Mouse (Mus musculus): ENCODE measurements around the gene Id1. TPM values are rescaled to one million over a fixed set of nuclear protein-coding genes. Genes with fewer than 3 reads are reported as not detected.

The Id1 gene
- polyA plus RNA-seq, 1 experiment: 20.5 TPM

GRCm38 (mm10) chr2:152771571-152771970 lies 35.5 kb downstream of the Id1 start:
- Histone ChIP-seq H3K9me3 (replicated peaks; ENCODE audit: control insufficient read depth, insufficient read depth, low read length, poor library complexity, severe bottlenecking) (no peaks in the 10 kb centered on the region), H3K27me3 (ENCODE audit: control insufficient read depth, insufficient read depth, low read length, poor library complexity, severe bottlenecking) (no peaks in the 10 kb centered on the region), H3K27ac (ENCODE audit: insufficient read depth, low read length) (no peak overlapping the region), H3K9ac (ENCODE audit: low read depth, poor library complexity, severe bottlenecking) (no peak overlapping the region), H3K4me3 (ENCODE audit: low read depth, low read length) (no peak overlapping the region), H3K36me3 (ENCODE audit: control insufficient read depth, insufficient read depth, low read length, poor library complexity, severe bottlenecking) (no peaks in the 10 kb centered on the region), H3K4me1 (ENCODE audit: control insufficient read depth, insufficient read depth, low read length) (peaks cover 4% of the 10 kb centered on the region)
- TF ChIP-seq POLR2A (IDR thresholded peaks at IDR 0.05; ENCODE audit: insufficient read depth, low read length) (no peak), EP300 (IDR thresholded peaks at IDR 0.05; ENCODE audit: insufficient read depth, low read depth, low read length) (no peak), CTCF (IDR thresholded peaks at IDR 0.05; ENCODE audit: low read depth, low read length) (no peak)

DNA sequence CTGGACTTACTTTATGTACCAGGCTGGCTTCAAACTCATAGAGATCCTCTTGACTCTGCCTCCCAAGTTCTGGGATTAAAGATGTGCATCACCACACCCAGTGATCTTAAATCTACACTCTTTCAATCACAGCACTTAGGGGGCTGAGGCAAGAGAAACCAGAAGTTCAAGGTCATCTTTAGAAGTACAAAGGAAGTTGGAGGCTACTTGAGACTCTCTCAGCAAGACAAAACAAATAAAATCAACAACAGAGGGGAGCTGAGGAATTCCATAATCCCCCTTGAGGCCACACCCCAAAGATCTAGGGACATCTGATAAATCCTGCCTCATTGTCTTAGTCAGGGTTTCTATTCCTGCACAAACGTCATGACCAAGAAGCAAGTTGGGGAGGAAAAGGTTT lies 36.2 kb downstream of the Id1 start:
- H3K36me3 ChIP-seq (ENCODE audit: control insufficient read depth, insufficient read depth, low read length, poor library complexity, severe bottlenecking): no peaks in the 10 kb centered on the region
- H3K4me1 ChIP-seq (ENCODE audit: control insufficient read depth, insufficient read depth, low read length): peaks cover 4% of the 10 kb centered on the region
- no peak overlapping the region for H3K4me3 ChIP-seq (ENCODE audit: low read depth, low read length)
- no peaks in the 10 kb centered on the region for H3K9me3 ChIP-seq (replicated peaks; ENCODE audit: control insufficient read depth, insufficient read depth, low read length, poor library complexity, severe bottlenecking)
- TF ChIP-seq EP300 (IDR thresholded peaks at IDR 0.05; ENCODE audit: insufficient read depth, low read depth, low read length) (no peak), CTCF (IDR thresholded peaks at IDR 0.05; ENCODE audit: low read depth, low read length) (no peak), POLR2A (IDR thresholded peaks at IDR 0.05; ENCODE audit: insufficient read depth, low read length) (no peak)
- H3K27ac ChIP-seq (ENCODE audit: insufficient read depth, low read length): no peak overlapping the region
- H3K27me3 ChIP-seq (ENCODE audit: control insufficient read depth, insufficient read depth, low read length, poor library complexity, severe bottlenecking): no peaks in the 10 kb centered on the region
- H3K9ac ChIP-seq (ENCODE audit: low read depth, poor library complexity, severe bottlenecking): no peak overlapping the region

DNA sequence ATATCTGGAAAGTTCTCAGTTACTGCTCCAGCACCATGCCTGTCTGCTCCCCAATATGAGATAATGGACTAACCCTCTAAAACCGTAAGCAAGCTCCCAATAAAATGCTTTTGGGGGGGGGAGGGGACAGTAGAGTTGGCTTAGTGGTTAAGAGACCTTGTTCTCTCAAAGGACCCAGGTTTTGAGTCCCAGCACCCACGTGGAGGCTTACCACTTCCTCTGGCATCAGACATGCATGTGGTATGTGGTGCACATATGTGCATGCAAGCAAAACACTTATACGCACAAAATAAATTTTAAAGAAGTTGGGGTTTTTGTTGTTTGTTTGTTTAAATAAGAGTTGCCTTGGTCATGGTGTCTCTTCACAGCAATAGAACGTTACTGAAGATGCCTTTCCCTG lies 39.3 kb downstream of the Id1 start:
- no peak overlapping the region for H3K9ac ChIP-seq (ENCODE audit: low read depth, poor library complexity, severe bottlenecking)
- H3K36me3 ChIP-seq (ENCODE audit: control insufficient read depth, insufficient read depth, low read length, poor library complexity, severe bottlenecking): peaks cover 1% of the 10 kb centered on the region; the same call in 1 of the 2 replicates
- TF ChIP-seq EP300 (IDR thresholded peaks at IDR 0.05; ENCODE audit: insufficient read depth, low read depth, low read length) (no peak), POLR2A (IDR thresholded peaks at IDR 0.05; ENCODE audit: insufficient read depth, low read length) (no peak)
- H3K9me3 ChIP-seq (replicated peaks; ENCODE audit: control insufficient read depth, insufficient read depth, low read length, poor library complexity, severe bottlenecking): no peaks in the 10 kb centered on the region
- H3K4me1 ChIP-seq (ENCODE audit: control insufficient read depth, insufficient read depth, low read length): no peaks in the 10 kb centered on the region
- no peak overlapping the region for H3K4me3 ChIP-seq (ENCODE audit: low read depth, low read length)
- no peak overlapping the region for H3K27ac ChIP-seq (ENCODE audit: insufficient read depth, low read length)
- H3K27me3 ChIP-seq (ENCODE audit: control insufficient read depth, insufficient read depth, low read length, poor library complexity, severe bottlenecking): no peaks in the 10 kb centered on the region

DNA sequence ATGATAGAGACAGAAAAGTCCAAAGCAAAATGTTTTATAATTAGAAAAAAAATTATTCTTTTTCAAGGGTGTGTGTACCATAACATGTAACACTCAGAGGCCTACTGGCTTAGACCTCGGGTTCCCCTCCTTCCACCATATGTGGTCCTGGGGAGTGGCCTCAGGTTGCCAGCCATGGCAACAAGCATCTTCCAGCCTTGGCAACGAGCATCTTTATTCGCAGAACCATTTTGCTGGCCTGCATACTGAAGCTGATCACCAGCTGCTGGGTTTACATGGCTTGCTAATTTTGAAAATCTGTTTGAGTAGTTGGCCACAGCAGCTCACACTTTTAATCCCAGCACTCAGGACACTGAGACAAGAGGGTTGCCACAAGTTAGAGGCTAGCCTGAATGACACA lies 40.0 kb downstream of the Id1 start:
- H3K4me3 ChIP-seq (ENCODE audit: low read depth, low read length): no peak overlapping the region
- H3K9me3 ChIP-seq (replicated peaks; ENCODE audit: control insufficient read depth, insufficient read depth, low read length, poor library complexity, severe bottlenecking): no peaks in the 10 kb centered on the region
- no peak overlapping the region for H3K9ac ChIP-seq (ENCODE audit: low read depth, poor library complexity, severe bottlenecking)
- H3K27ac ChIP-seq (ENCODE audit: insufficient read depth, low read length): no peak overlapping the region
- no peak for TF ChIP-seq POLR2A (IDR thresholded peaks at IDR 0.05; ENCODE audit: insufficient read depth, low read length)
- no peak for TF ChIP-seq CTCF (IDR thresholded peaks at IDR 0.05; ENCODE audit: low read depth, low read length)
- no peak for TF ChIP-seq EP300 (IDR thresholded peaks at IDR 0.05; ENCODE audit: insufficient read depth, low read depth, low read length)
- H3K4me1 ChIP-seq (ENCODE audit: control insufficient read depth, insufficient read depth, low read length): no peaks in the 10 kb centered on the region
- no peaks in the 10 kb centered on the region for H3K27me3 ChIP-seq (ENCODE audit: control insufficient read depth, insufficient read depth, low read length, poor library complexity, severe bottlenecking)
- H3K36me3 ChIP-seq (ENCODE audit: control insufficient read depth, insufficient read depth, low read length, poor library complexity, severe bottlenecking): peaks cover 4% of the 10 kb centered on the region

- H3K4me1 ChIP-seq (ENCODE audit: control insufficient read depth, insufficient read depth, low read length): no peaks in the 10 kb centered on the region
- no peak for TF ChIP-seq EP300 (IDR thresholded peaks at IDR 0.05; ENCODE audit: insufficient read depth, low read depth, low read length)
- TF ChIP-seq CTCF (IDR thresholded peaks at IDR 0.05; ENCODE audit: low read depth, low read length): no peak
- no peak for TF ChIP-seq POLR2A (IDR thresholded peaks at IDR 0.05; ENCODE audit: insufficient read depth, low read length)
- no peak overlapping the region for H3K4me3 ChIP-seq (ENCODE audit: low read depth, low read length)
- no peak overlapping the region for H3K9ac ChIP-seq (ENCODE audit: low read depth, poor library complexity, severe bottlenecking)
- no peak overlapping the region for H3K27ac ChIP-seq (ENCODE audit: insufficient read depth, low read length)
- H3K27me3 ChIP-seq (ENCODE audit: control insufficient read depth, insufficient read depth, low read length, poor library complexity, severe bottlenecking): no peaks in the 10 kb centered on the region
- H3K9me3 ChIP-seq (replicated peaks; ENCODE audit: control insufficient read depth, insufficient read depth, low read length, poor library complexity, severe bottlenecking): no peaks in the 10 kb centered on the region
- H3K36me3 ChIP-seq (ENCODE audit: control insufficient read depth, insufficient read depth, low read length, poor library complexity, severe bottlenecking): peaks cover 4% of the 10 kb centered on the region
Measured at GRCm38 (mm10) chr2:152776435-152776834, 40.4 kb downstream of the Id1 start.

DNA sequence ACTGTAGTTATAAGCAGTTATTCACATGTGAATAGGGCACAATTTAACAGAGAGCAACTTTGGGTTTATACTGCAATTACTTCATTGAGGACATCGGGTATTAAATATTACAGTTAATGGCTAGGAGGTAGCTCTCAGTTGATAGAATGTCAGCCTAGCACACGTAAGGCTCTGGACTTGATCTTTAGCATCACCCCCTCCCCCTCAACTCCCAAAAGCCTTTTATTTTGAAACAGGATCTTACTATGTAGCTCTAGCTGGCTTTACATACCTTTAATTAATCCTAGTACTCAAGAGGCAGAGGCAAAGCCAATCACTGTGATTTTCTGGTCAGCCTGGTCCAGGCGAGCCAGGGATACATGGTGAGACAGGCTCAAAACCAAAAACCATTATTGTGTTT lies 41.0 kb downstream of the Id1 start:
- Histone ChIP-seq H3K4me1 (ENCODE audit: control insufficient read depth, insufficient read depth, low read length) (no peaks in the 10 kb centered on the region), H3K9me3 (replicated peaks; ENCODE audit: control insufficient read depth, insufficient read depth, low read length, poor library complexity, severe bottlenecking) (no peaks in the 10 kb centered on the region), H3K4me3 (ENCODE audit: low read depth, low read length) (no peak overlapping the region), H3K27ac (ENCODE audit: insufficient read depth, low read length) (no peak overlapping the region), H3K27me3 (ENCODE audit: control insufficient read depth, insufficient read depth, low read length, poor library complexity, severe bottlenecking) (no peaks in the 10 kb centered on the region), H3K9ac (ENCODE audit: low read depth, poor library complexity, severe bottlenecking) (no peak overlapping the region), H3K36me3 (ENCODE audit: control insufficient read depth, insufficient read depth, low read length, poor library complexity, severe bottlenecking) (peaks cover 4% of the 10 kb centered on the region)
- TF ChIP-seq POLR2A (IDR thresholded peaks at IDR 0.05; ENCODE audit: insufficient read depth, low read length): no peak
